ENCODE assay signal across 24 mouse cellular contexts in the genomic region with DNA sequence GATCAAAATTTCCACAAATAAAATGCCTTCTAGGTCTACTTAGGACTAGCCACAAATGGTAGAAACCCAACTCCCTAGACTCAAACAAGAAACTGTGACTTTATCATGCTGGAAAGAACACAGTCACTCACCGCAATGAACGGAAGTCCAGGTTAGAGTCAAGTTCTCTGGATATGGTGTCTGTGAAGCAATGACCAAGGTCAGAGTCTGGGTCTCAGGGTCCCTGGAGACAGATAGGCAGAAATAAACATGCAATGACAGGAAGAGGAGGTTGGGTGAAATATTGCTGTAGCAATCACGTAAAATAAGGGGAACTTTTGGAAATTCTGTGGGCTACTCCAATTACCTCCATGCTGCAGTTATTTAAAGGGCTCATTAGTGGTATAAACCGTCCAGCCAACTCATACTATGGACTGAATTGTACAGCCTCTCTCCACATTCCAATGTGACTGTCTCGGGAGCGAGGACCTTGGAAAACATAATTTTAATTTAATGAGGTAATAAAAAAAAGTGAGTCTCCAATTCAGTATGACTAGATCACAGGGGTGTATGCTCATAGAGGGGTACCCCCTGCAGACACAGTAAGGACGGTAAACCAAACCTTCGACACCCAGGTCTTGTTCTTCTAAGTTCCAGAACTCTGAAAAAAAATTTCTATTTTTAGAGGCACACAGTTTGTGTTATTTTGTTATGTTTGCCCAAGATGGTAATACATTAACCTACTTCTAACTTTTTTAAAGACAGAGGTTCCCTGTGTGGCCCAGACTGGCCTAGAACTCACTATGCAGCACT.
A peak's percentile ranks its signal among the peaks of the same experiment; 100 is the strongest.
DNase-seq lines count a peak whose midpoint lies in the region; ATAC-seq and TF ChIP-seq lines count a peak whose summit lies in the region.
"Had no signal": no experiment of that assay in that cellular context is flagged by ENCODE, and none has a peak within 500 bp of the region (broad histone marks: within the 10 kb centered on the region; RNA-seq: fewer than 3 reads in every experiment).

No protein-coding gene starts in this region.

- TF ChIP-seq POLR2A in heart, adult 2 months (IDR thresholded peaks at IDR 0.05; ENCODE audit: insufficient read depth, low read depth, low read length): no peak
- TF ChIP-seq POLR2A in liver, adult 2 months (IDR thresholded peaks at IDR 0.05; ENCODE audit: extremely low read depth, insufficient read depth, low read length): no peak
- no peak for TF ChIP-seq POLR2A in myocyte (IDR thresholded peaks at IDR 0.05; ENCODE audit: insufficient read length, low read depth)

- 82% methylated on average over 8 of the region's 8 CpGs for WGBS in heart, adult 2 months
- 82% methylated on average over 8 of the region's 8 CpGs for WGBS in heart, embryonic 11.5 days (ENCODE audit: insufficient replicate concordance)
- 64% methylated on average over 8 of the region's 8 CpGs for WGBS in liver, adult 2 months
- 76% methylated on average over 8 of the region's 8 CpGs for whole genome bisulfite sequencing in liver, embryonic 12.5 days (ENCODE audit: insufficient replicate concordance)

- H3K4me1 ChIP-seq in heart, adult 2 months (ENCODE audit: control insufficient read depth, insufficient read depth, low read length): no peaks in the 10 kb centered on the region
- peaks cover 4% of the 10 kb centered on the region; the same call in 1 of the 2 replicates for H3K4me1 ChIP-seq in heart, embryonic 11.5 days (ENCODE audit: control insufficient read depth, insufficient read depth, low read length)
- H3K4me1 ChIP-seq in liver, adult 2 months (ENCODE audit: control insufficient read depth, insufficient read depth, low read length): peaks cover 17% of the 10 kb centered on the region
- H3K4me1 ChIP-seq in liver, embryonic 12.5 days: no peaks in the 10 kb centered on the region
- H3K4me1 ChIP-seq: forebrain, embryonic 15.5 days; hindbrain, embryonic 15.5 days; liver, embryonic 13.5 days; lung, embryonic 15.5 days had no signal

- H3K4me2 ChIP-seq in heart, embryonic 11.5 days: no peak overlapping the region
- no peak overlapping the region for H3K4me2 ChIP-seq in liver, embryonic 12.5 days
- H3K4me2 ChIP-seq in myocyte (ENCODE audit: low read depth): peak overlapping the region; percentile 38
- H3K4me2 ChIP-seq: forebrain, embryonic 15.5 days; hindbrain, embryonic 15.5 days; liver, embryonic 13.5 days; lung, embryonic 15.5 days; midbrain, embryonic 13.5 days had no signal

- H3K36me3 ChIP-seq in heart, adult 2 months (ENCODE audit: control insufficient read depth, insufficient read depth, low read length): no peaks in the 10 kb centered on the region
- H3K36me3 ChIP-seq in heart, embryonic 11.5 days (ENCODE audit: control insufficient read depth, insufficient read depth, low read length): no peaks in the 10 kb centered on the region
- no peaks in the 10 kb centered on the region for H3K36me3 ChIP-seq in liver, adult 2 months (ENCODE audit: control insufficient read depth, insufficient read depth, low read length)
- H3K36me3 ChIP-seq in liver, embryonic 12.5 days: no peaks in the 10 kb centered on the region
- no peaks in the 10 kb centered on the region for H3K36me3 ChIP-seq in myocyte (ENCODE audit: control insufficient read depth, insufficient read depth)
- H3K36me3 ChIP-seq: forebrain, embryonic 15.5 days; heart, embryonic 10.5 days; hindbrain, embryonic 15.5 days; liver, embryonic 13.5 days; lung, embryonic 15.5 days; midbrain, embryonic 13.5 days had no signal

- H3ac ChIP-seq in myocyte (ENCODE audit: control insufficient read depth, insufficient read length): no peak overlapping the region

- no peaks in the 10 kb centered on the region for H3K27me3 ChIP-seq in heart, adult 2 months (ENCODE audit: control insufficient read depth, insufficient read depth, low read length)
- no peaks in the 10 kb centered on the region for H3K27me3 ChIP-seq in heart, embryonic 11.5 days (ENCODE audit: control insufficient read depth, insufficient read depth, low read length)
- H3K27me3 ChIP-seq in liver, adult 2 months (ENCODE audit: control insufficient read depth, insufficient read depth, low read length): no peaks in the 10 kb centered on the region
- H3K27me3 ChIP-seq in liver, embryonic 12.5 days (replicated peaks): no peaks in the 10 kb centered on the region
- no peaks in the 10 kb centered on the region for H3K27me3 ChIP-seq in myocyte (ENCODE audit: control insufficient read depth, insufficient read depth, insufficient read length)
- H3K27me3 ChIP-seq: forebrain, embryonic 15.5 days; hindbrain, embryonic 15.5 days; liver, embryonic 13.5 days; lung, embryonic 15.5 days; midbrain, embryonic 13.5 days had no signal

- no peak overlapping the region for H3K9ac ChIP-seq in heart, adult 2 months (ENCODE audit: low read depth, low read length)
- no peak overlapping the region for H3K9ac ChIP-seq in heart, embryonic 11.5 days (ENCODE audit: low read depth, low read length)
- H3K9ac ChIP-seq in liver, adult 2 months (ENCODE audit: low read depth, low read length): no peak overlapping the region
- H3K9ac ChIP-seq in liver, embryonic 12.5 days: no peak overlapping the region
- H3K9ac ChIP-seq: forebrain, embryonic 15.5 days; hindbrain, embryonic 15.5 days; liver, embryonic 13.5 days; lung, embryonic 15.5 days; midbrain, embryonic 13.5 days had no signal

- TF ChIP-seq CTCF in heart, adult 2 months (IDR thresholded peaks at IDR 0.05): no peak
- no peak for TF ChIP-seq CTCF in liver, adult 2 months (IDR thresholded peaks at IDR 0.05; ENCODE audit: low read depth, low read length)

- intact Hi-C loops in heart, adult 2 months (cut with DNase I): no loop called here

- no peaks in the 10 kb centered on the region for H3K79me2 ChIP-seq in heart, adult 2 months (replicated peaks; ENCODE audit: control insufficient read depth, insufficient read depth, low read length)
- H3K79me2 ChIP-seq in liver, adult 2 months (ENCODE audit: control insufficient read depth, insufficient read depth, low read length): no peaks in the 10 kb centered on the region
- no peaks in the 10 kb centered on the region for H3K79me2 ChIP-seq in myocyte (ENCODE audit: control insufficient read depth, insufficient read depth)

- no peak for DNase-seq in heart, adult 2 months
- DNase-seq in liver, adult 2 months (ENCODE audit: extremely low read depth, low read depth, low spot score): peak; percentile 68
- DNase-seq in frontal cortex, postnatal 25 days (ENCODE audit: low spot score in 2 of 2): no peak
- DNase-seq in urinary bladder, adult 2 months (ENCODE audit: low spot score): no peak
- DNase-seq: cerebellum, postnatal 10 days; gastrocnemius, postnatal 10 days; liver, embryonic 13.5 days; right cerebral cortex, postnatal 14 days; thymus, postnatal 14 days had no signal

- no peak for TF ChIP-seq EP300 in heart, adult 2 months (IDR thresholded peaks at IDR 0.05; ENCODE audit: insufficient read depth, low read depth, low read length)

- H3K9me3 ChIP-seq in heart, embryonic 11.5 days (replicated peaks; ENCODE audit: control insufficient read depth, low read length): no peaks in the 10 kb centered on the region
- H3K9me3 ChIP-seq in liver, embryonic 12.5 days (replicated peaks): no peaks in the 10 kb centered on the region
- H3K9me3 ChIP-seq: forebrain, embryonic 15.5 days; heart, embryonic 10.5 days; hindbrain, embryonic 15.5 days; liver, embryonic 13.5 days; lung, embryonic 15.5 days; midbrain, embryonic 13.5 days had no signal

- ATAC-seq in heart, embryonic 11.5 days (replicated peaks; ENCODE audit: insufficient number of reproducible peaks, low FRiP score, low TSS enrichment): no peak
- no peak for ATAC-seq in liver, embryonic 12.5 days
- peak; percentile 97 for ATAC-seq in granulocyte monocyte progenitor cell, adult 5-6 weeks (replicated peaks; ENCODE audit: poor library complexity, severe bottlenecking)
- ATAC-seq: forebrain, embryonic 15.5 days; intestine, postnatal 0 days had no signal

- peak overlapping the region; percentile 54 for H3K27ac ChIP-seq in heart, adult 2 months
- no peak overlapping the region for H3K27ac ChIP-seq in heart, embryonic 11.5 days (ENCODE audit: low read depth, low read length)
- H3K27ac ChIP-seq in liver, adult 2 months (replicated peaks; ENCODE audit: insufficient read depth, low read depth, low read length): no peak overlapping the region
- no peak overlapping the region for H3K27ac ChIP-seq in liver, embryonic 12.5 days
- H3K27ac ChIP-seq: forebrain, embryonic 15.5 days; hindbrain, embryonic 15.5 days; layer of hippocampus, adult 2 months; left cerebral cortex, adult 2 months; liver, embryonic 13.5 days; lung, embryonic 15.5 days; macrophage; midbrain, embryonic 13.5 days; stomach, postnatal 0 days had no signal

- no peak overlapping the region for H3K4me3 ChIP-seq in heart, adult 2 months
- H3K4me3 ChIP-seq in heart, embryonic 11.5 days (ENCODE audit: low read depth, low read length): no peak overlapping the region
- no peak overlapping the region for H3K4me3 ChIP-seq in liver, adult 2 months (ENCODE audit: insufficient read depth, low read depth, low read length)
- H3K4me3 ChIP-seq in liver, embryonic 12.5 days: no peak overlapping the region
- H3K4me3 ChIP-seq in myocyte: no peak overlapping the region
- H3K4me3 ChIP-seq: erythroblast, embryonic 14.5 days; forebrain, embryonic 15.5 days; heart, embryonic 10.5 days; hindbrain, embryonic 15.5 days; layer of hippocampus, adult 2 months; left cerebral cortex, adult 2 months; liver, embryonic 13.5 days; lung, embryonic 15.5 days; midbrain, embryonic 13.5 days had no signal

TF ChIP-seq in myocyte, 11 proteins besides CTCF, POLR2A, EP300 and RAD21:
- no peak for TF ChIP-seq E2F4 (IDR thresholded peaks at IDR 0.05; ENCODE audit: insufficient read depth)
- no peak for TF ChIP-seq TCF3 (IDR thresholded peaks at IDR 0.05; ENCODE audit: insufficient read length, low read depth)
- TF ChIP-seq TCF12 (IDR thresholded peaks at IDR 0.05; ENCODE audit: insufficient read depth, poor library complexity, severe bottlenecking): no peak
- TF ChIP-seq SRF (IDR thresholded peaks at IDR 0.05; ENCODE audit: control insufficient read depth, insufficient read length, low read depth): no peak
- no peak for TF ChIP-seq MAX (IDR thresholded peaks at IDR 0.05; ENCODE audit: low read depth)
- no peak for TF ChIP-seq CEBPB (IDR thresholded peaks at IDR 0.05; ENCODE audit: insufficient read depth, poor library complexity, severe bottlenecking)
- no peak for TF ChIP-seq MYOG (IDR thresholded peaks at IDR 0.05; ENCODE audit: control insufficient read depth in 1 of 3, insufficient read depth in 1 of 3, insufficient read length in 2 of 3, low read depth in 2 of 3)
- no peak for TF ChIP-seq POLR2AphosphoS2 (IDR thresholded peaks at IDR 0.05; ENCODE audit: insufficient read length, low read depth)
- TF ChIP-seq MYOD1 (IDR thresholded peaks at IDR 0.05; ENCODE audit: control insufficient read depth in 1 of 3, insufficient read length in 2 of 3, low read depth in 2 of 3): no peak
- no peak for TF ChIP-seq REST (IDR thresholded peaks at IDR 0.05; ENCODE audit: insufficient read depth, insufficient read length)
- no peak for TF ChIP-seq USF1 (IDR thresholded peaks at IDR 0.05; ENCODE audit: low read depth)
